Mouse (Mus musculus) intestine, embryonic 16.5 days (tissue): ENCODE results near the gene Slc2a4. TPM values are rescaled to one million over a fixed set of nuclear protein-coding genes. Genes with fewer than 3 reads are reported as not detected.

Experiments
- ATAC-seq: fragments of 200-750 bp; cut with Nextera tagmentation; 2 replicates; pipeline ENCODE4 v1.8.0; 2017; ENCODE audit warnings: moderate TSS enrichment, moderate library complexity
- H3K27ac ChIP-seq: fragments of 300-500 bp; sonication (generic); 2 replicates; pipeline ENCODE4 v1.5.1; 2014; ENCODE audit warnings: mild to moderate bottlenecking, low read length
- H3K27me3 ChIP-seq: fragments of 300-500 bp; sonication (generic); replicated peaks from 2 replicates; pipeline ENCODE4 v1.6.1; 2014; ENCODE audit warnings: low read length, control low read depth, mixed read lengths; ENCODE audit not compliant: control insufficient read depth, insufficient read depth
- H3K36me3 ChIP-seq: fragments of 300-500 bp; sonication (generic); 2 replicates; pipeline ENCODE4 v1.6.1; 2014; ENCODE audit warnings: low read length, control low read depth; ENCODE audit not compliant: control insufficient read depth, insufficient read depth
- H3K4me1 ChIP-seq: fragments of 300-500 bp; sonication (generic); 2 replicates; pipeline ENCODE4 v1.6.1; 2014; ENCODE audit warnings: low read length, control low read depth, mixed read lengths; ENCODE audit not compliant: control insufficient read depth, insufficient read depth
- H3K4me2 ChIP-seq: fragments of 300-500 bp; sonication (generic); 2 replicates; pipeline ENCODE4 v1.6.1; 2014; ENCODE audit warnings: low read depth, low read length, control low read depth
- H3K4me3 ChIP-seq: fragments of 300-500 bp; sonication (generic); 2 replicates; pipeline ENCODE4 v1.5.1; 2014; ENCODE audit warnings: mild to moderate bottlenecking, low read length
- H3K9ac ChIP-seq: fragments of 300-500 bp; sonication (generic); 2 replicates; pipeline ENCODE4 v1.6.1; 2014; ENCODE audit warnings: low read depth, low read length
- H3K9me3 ChIP-seq: fragments of 300-500 bp; sonication (generic); 2 replicates; pipeline ENCODE4 v1.6.1; 2016; ENCODE audit warnings: low read length, control low read depth; ENCODE audit not compliant: control insufficient read depth
- WGBS: fragments of 180-500 bp; shearing (Covaris S2); extraction: QIAGEN DNeasy Blood & Tissue Kit; methylation state at CpG from one replicate; pipeline ENCODE4 v1.1.7; 2014; 5-methylcytosine and 5-hydroxymethylcytosine counted together
- polyA plus RNA-seq: library from polyadenylated mRNA; unstranded; fragments of >200 nt; fragmentation: Nextera tagmentation; extraction: Ambion mirVana; gene quantifications from 2 replicates; pipeline ENCODE4 v1.2.1, GENCODE M21; 2015

Gene Slc2a4
- polyA plus RNA-seq, 1 experiment from 2014 or later: 22.6 TPM

GRCm38 (mm10) chr11:69990850-69991691 lies 43.1 kb upstream of the Slc2a4 start, which contains the start of gene Gabarap:
Gabarap (plus strand) TSS chr11:69991143.
- peak; percentile 72 for ATAC-seq
- H3K9me3 ChIP-seq: no peaks in the 10 kb centered on the region
- peak within 1 kb of the TSS; percentile 86 for H3K9ac ChIP-seq
- WGBS: under 1% methylated on average over 40 of the region's 40 CpGs
- H3K36me3 ChIP-seq: peaks cover 20% of the 10 kb centered on the region
- peaks cover 16% of the 10 kb centered on the region for H3K4me1 ChIP-seq
- H3K27me3 ChIP-seq: no peaks in the 10 kb centered on the region
- H3K4me2 ChIP-seq: peak within 1 kb of the TSS; percentile 65
- H3K4me3 ChIP-seq: peak within 1 kb of the TSS; percentile 81
- H3K27ac ChIP-seq: peak within 1 kb of the TSS; percentile 90

- H3K36me3 ChIP-seq: peaks cover 25% of the 10 kb centered on the region
- H3K27ac ChIP-seq: no peak overlapping the region
- no peaks in the 10 kb centered on the region for H3K27me3 ChIP-seq
- H3K9me3 ChIP-seq: no peaks in the 10 kb centered on the region
- H3K9ac ChIP-seq: no peak overlapping the region
- whole genome bisulfite sequencing: 88% methylated on average over 8 of the region's 8 CpGs
- H3K4me2 ChIP-seq: no peak overlapping the region
- H3K4me1 ChIP-seq: peaks cover 16% of the 10 kb centered on the region
- ATAC-seq: no peak
- H3K4me3 ChIP-seq: no peak overlapping the region
Observed at GRCm38 (mm10) chr11:69989949-69990348, 42.0 kb upstream of the Slc2a4 start.

GRCm38 (mm10) chr11:69984431-69984830 lies 36.4 kb upstream of the Slc2a4 start:
- 86% methylated on average over 8 of the region's 8 CpGs for WGBS
- H3K27me3 ChIP-seq: no peaks in the 10 kb centered on the region

GRCm38 (mm10) chr11:69983377-69983776 lies 35.4 kb upstream of the Slc2a4 start:
- WGBS: 79% methylated on average over 4 of the region's 4 CpGs
- Histone ChIP-seq H3K27me3 (no peaks in the 10 kb centered on the region), H3K4me1 (peaks cover 24% of the 10 kb centered on the region), H3K36me3 (peaks cover 15% of the 10 kb centered on the region), H3K9ac (peak overlapping the region; percentile 100; the same call in 1 of the 2 replicates), H3K4me3 (peak overlapping the region; percentile 100; the same call in 1 of the 2 replicates), H3K4me2 (no peak overlapping the region), H3K27ac (no peak overlapping the region), H3K9me3 (no peaks in the 10 kb centered on the region)
- no peak for ATAC-seq

More at GRCm38 (mm10) chr11:69984431-69984830, 36.4 kb upstream of the Slc2a4 start:
- Histone ChIP-seq H3K4me1 (peaks cover 19% of the 10 kb centered on the region), H3K4me3 (no peak overlapping the region), H3K36me3 (peaks cover 21% of the 10 kb centered on the region), H3K9me3 (no peaks in the 10 kb centered on the region), H3K9ac (no peak overlapping the region), H3K27ac (no peak overlapping the region), H3K4me2 (no peak overlapping the region)
- no peak for ATAC-seq

- Histone ChIP-seq H3K36me3 (peaks cover 13% of the 10 kb centered on the region; the same call in 1 of the 2 replicates), H3K4me3 (peak overlapping the region; percentile 100), H3K9me3 (no peaks in the 10 kb centered on the region), H3K9ac (peak overlapping the region; percentile 100), H3K27ac (0 out of 2 replicates have a peak overlapping the region, but pooled peaks have one; percentile 41), H3K4me1 (peaks cover 24% of the 10 kb centered on the region), H3K4me2 (peak overlapping the region; percentile 94), H3K27me3 (no peaks in the 10 kb centered on the region)
- WGBS: 18% methylated on average over 5 of the region's 5 CpGs
- no peak for ATAC-seq
Observed at GRCm38 (mm10) chr11:69982877-69983276, 34.9 kb upstream of the Slc2a4 start.

- peaks cover 24% of the 10 kb centered on the region for H3K4me1 ChIP-seq
- no peaks in the 10 kb centered on the region for H3K9me3 ChIP-seq
- H3K36me3 ChIP-seq: peaks cover 11% of the 10 kb centered on the region; the same call in 1 of the 2 replicates
- peak within 1 kb of the TSS; percentile 100 for H3K27ac ChIP-seq
- peak within 1 kb of the TSS; percentile 94 for H3K4me2 ChIP-seq
- no peaks in the 10 kb centered on the region for H3K27me3 ChIP-seq
- no peak for ATAC-seq
- WGBS: 49% methylated on average over 8 of the region's 8 CpGs
- H3K4me3 ChIP-seq: peak within 1 kb of the TSS; percentile 100
- peak within 1 kb of the TSS; percentile 100 for H3K9ac ChIP-seq
Observed at GRCm38 (mm10) chr11:69982225-69982624, 34.2 kb upstream of the Slc2a4 start, which contains the start of gene Elp5. Elp5 (minus strand) TSS chr11:69982517.

GRCm38 (mm10) chr11:69981141-69981762 lies 33.3 kb upstream of the Slc2a4 start, which contains the start of gene Ctdnep1:
Ctdnep1 (plus strand) TSS chr11:69981156.
- Histone ChIP-seq H3K4me1 (peaks cover 24% of the 10 kb centered on the region), H3K27me3 (no peaks in the 10 kb centered on the region), H3K4me3 (peak within 1 kb of the TSS; percentile 100), H3K36me3 (peaks cover 11% of the 10 kb centered on the region; the same call in 1 of the 2 replicates), H3K4me2 (peak within 1 kb of the TSS; percentile 94), H3K27ac (peak within 1 kb of the TSS; percentile 100), H3K9me3 (no peaks in the 10 kb centered on the region), H3K9ac (peak within 1 kb of the TSS; percentile 100)
- under 1% methylated on average over 42 of the region's 43 CpGs for WGBS
- ATAC-seq: no peak; the same call in 1 of the 2 replicates

GRCm38 (mm10) chr11:69980196-69981140 lies 32.5 kb upstream of the Slc2a4 start:
- Histone ChIP-seq H3K4me3 (peak overlapping the region; percentile 100), H3K9ac (peak overlapping the region; percentile 100), H3K36me3 (peaks cover 13% of the 10 kb centered on the region), H3K4me2 (peak overlapping the region; percentile 84), H3K27me3 (no peaks in the 10 kb centered on the region), H3K4me1 (peaks cover 24% of the 10 kb centered on the region), H3K27ac (peak overlapping the region; percentile 100), H3K9me3 (no peaks in the 10 kb centered on the region)
- WGBS: under 1% methylated on average over 51 of the region's 60 CpGs
- ATAC-seq: peak; percentile 95
